Mouse (Mus musculus) forebrain, postnatal 0 days (tissue): ENCODE results near the gene Rab3gap2. TPM values are rescaled to one million over a fixed set of nuclear protein-coding genes. Genes with fewer than 3 reads are reported as not detected.

Experiments
- ATAC-seq: fragments of 200-750 bp; cut with Nextera tagmentation; 2 replicates; pipeline ENCODE4 v1.8.0; 2017; ENCODE audit warnings: mild to moderate bottlenecking, moderate library complexity
- DNase-seq: peaks from one replicate; pipeline ENCODE4 v3.0.0-alpha.2; 2015
- H3K27ac ChIP-seq: fragments of 300-500 bp; sonication (generic); 2 replicates; pipeline ENCODE4 v1.5.1; 2014; ENCODE audit warnings: low read depth, mild to moderate bottlenecking, antibody characterized with exemption, low read length, moderate library complexity, mixed read lengths
- H3K27me3 ChIP-seq: fragments of 300-500 bp; sonication (generic); 2 replicates; pipeline ENCODE4 v1.6.1; 2014; ENCODE audit warnings: mild to moderate bottlenecking, low read length, mixed read lengths; ENCODE audit not compliant: insufficient read depth
- H3K36me3 ChIP-seq: fragments of 300-500 bp; sonication (generic); 2 replicates; pipeline ENCODE4 v1.6.1; 2014; ENCODE audit warnings: mild to moderate bottlenecking, moderate library complexity; ENCODE audit not compliant: insufficient read depth
- H3K4me1 ChIP-seq: fragments of 300-500 bp; sonication (generic); 2 replicates; pipeline ENCODE4 v1.6.1; 2014; ENCODE audit warnings: antibody characterized with exemption; ENCODE audit not compliant: insufficient read depth
- H3K4me2 ChIP-seq: fragments of 300-500 bp; sonication (generic); 2 replicates; pipeline ENCODE4 v1.6.1; 2014; ENCODE audit warnings: low read depth, mild to moderate bottlenecking, moderate library complexity
- H3K4me3 ChIP-seq: fragments of 300-500 bp; sonication (generic); 2 replicates; pipeline ENCODE4 v1.5.1; 2014; ENCODE audit warnings: low read depth, low read length, mixed read lengths
- H3K9ac ChIP-seq: fragments of 300-500 bp; sonication (generic); 2 replicates; pipeline ENCODE4 v1.6.1; 2014; ENCODE audit warnings: mild to moderate bottlenecking
- H3K9me3 ChIP-seq: fragments of 300-500 bp; sonication (generic); 2 replicates; pipeline ENCODE4 v1.6.1; 2016; ENCODE audit warnings: low read length
- CTCF ChIP-seq: sonication (generic); IDR thresholded peaks from 2 replicates; pipeline ENCODE4 v1.5.1; 2016; ENCODE audit warnings: antibody characterized with exemption, control low read depth, low read depth
- WGBS: fragments of 180-500 bp; shearing (Covaris S2); extraction: QIAGEN DNeasy Blood & Tissue Kit; methylation state at CpG from one replicate; pipeline ENCODE4 v1.1.7; 2014; 5-methylcytosine and 5-hydroxymethylcytosine counted together
- polyA plus RNA-seq: library from polyadenylated mRNA; unstranded; fragments of >200 nt; fragmentation: Nextera tagmentation; extraction: Ambion mirVana; gene quantifications from 2 replicates; pipeline ENCODE4 v1.2.1, GENCODE M21; 2015
- total RNA-seq: library from RNA; depleted of rRNA; stranded (reverse); fragments of >200 nt; gene quantifications from 2 replicates; pipeline ENCODE4 v1.2.3, GENCODE M21; 2014

Gene Rab3gap2
- total and polyA plus RNA-seq, 2 experiments from 2014 or later, result 19.5 to 37.3 TPM

DNA sequence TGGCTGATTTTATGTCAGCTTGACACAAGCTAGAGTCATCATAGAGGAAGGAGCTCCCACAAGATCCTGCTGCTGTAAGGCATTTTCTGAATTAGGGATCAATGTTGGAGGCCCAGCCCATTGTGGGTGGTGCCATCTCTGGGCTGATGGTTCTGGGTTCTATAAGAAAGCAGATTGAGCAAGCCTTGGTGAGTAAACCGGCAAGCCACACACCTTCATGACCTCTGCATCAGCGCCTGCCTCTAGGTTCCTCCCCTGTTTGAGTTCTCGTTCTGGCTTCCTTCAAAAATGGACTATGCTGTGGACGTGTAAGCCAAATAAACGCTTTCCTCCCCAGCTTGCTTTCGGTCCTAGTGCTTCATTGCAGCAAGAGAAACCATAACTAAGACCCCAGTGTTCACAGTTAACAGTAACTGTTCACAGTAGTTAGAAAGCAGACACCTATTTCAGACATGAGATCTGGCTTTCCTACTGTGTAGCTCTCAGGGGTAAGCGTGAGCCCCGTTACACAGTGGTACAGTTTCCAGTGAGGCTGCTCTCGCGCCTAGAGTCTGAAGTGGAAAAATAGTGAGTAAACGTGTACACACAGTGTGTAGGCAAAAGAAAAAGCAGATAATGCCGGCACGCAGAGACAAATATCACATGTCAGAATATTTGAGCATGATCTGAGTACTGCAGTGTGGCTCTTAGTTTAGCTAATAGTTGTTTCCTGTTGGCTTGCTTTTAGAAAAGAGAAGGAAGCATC is 4.1 kb downstream of the Rab3gap2 start:
- DNase-seq (no peak), ATAC-seq (no peak)
- Histone ChIP-seq H3K27me3 (no peaks in the 10 kb centered on the region), H3K4me1 (peaks cover 11% of the 10 kb centered on the region), H3K36me3 (no peaks in the 10 kb centered on the region), H3K9me3 (no peaks in the 10 kb centered on the region), H3K4me3 (no peak overlapping the region), H3K4me2 (no peak overlapping the region), H3K27ac (no peak overlapping the region), H3K9ac (no peak overlapping the region)
- no peak for TF ChIP-seq CTCF
- 91% methylated on average over 13 of the region's 13 CpGs for WGBS

DNA sequence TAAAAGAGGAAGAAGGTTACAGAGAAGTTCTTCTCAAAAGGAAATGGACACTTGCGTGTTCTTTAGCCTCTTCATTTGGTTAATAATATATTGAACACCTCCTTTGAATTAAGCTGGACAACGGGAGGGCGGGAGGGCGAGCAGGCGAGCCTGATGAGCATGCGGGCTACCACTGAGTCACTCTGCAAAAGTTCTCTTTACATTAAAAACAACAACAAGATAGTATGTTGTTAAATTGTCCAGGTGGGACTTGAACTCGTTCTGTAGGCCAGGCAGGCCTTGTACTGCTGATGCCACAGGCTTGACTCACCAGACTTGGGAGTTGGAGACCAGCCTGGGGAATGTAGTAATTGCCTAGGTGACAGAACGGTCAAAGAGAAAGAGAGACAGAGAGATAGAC is 4.8 kb downstream of the Rab3gap2 start:
- WGBS, result 88% methylated on average over 8 of the region's 8 CpGs
- no peak overlapping the region for H3K27ac ChIP-seq
- no peak overlapping the region for H3K9ac ChIP-seq
- ATAC-seq, result no peak
- no peak overlapping the region for H3K4me2 ChIP-seq
- no peak for DNase-seq
- H3K4me1 ChIP-seq, result peaks cover 11% of the 10 kb centered on the region
- TF ChIP-seq CTCF, result no peak
- H3K9me3 ChIP-seq, result no peaks in the 10 kb centered on the region
- H3K4me3 ChIP-seq, result no peak overlapping the region
- no peaks in the 10 kb centered on the region for H3K36me3 ChIP-seq
- no peaks in the 10 kb centered on the region for H3K27me3 ChIP-seq

DNA sequence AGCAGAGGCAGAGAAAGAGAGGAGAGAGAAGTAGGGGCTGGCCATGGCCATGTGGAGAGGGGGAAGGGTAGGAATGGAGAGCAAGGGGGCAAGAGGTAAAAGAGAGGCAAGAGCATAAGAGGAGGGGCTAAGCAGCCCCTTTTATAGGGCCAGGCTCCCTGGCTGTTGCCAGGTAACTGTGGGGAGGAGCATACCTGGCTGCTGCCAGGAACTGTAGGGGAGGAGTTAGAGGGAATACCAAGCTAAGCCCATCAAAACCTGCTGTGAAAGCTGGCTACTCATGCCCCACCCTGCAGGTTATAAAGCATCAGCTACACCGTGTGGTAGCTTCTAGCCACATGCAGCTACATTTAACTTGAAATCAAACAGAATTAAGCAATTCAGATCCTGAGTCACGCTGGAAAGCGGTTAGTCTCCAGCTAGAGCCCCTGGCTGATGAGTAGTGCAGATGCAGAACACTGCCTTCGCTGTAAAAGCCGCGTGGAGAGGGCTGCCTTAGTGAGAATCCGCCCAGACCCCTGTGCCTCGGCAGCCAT is 5.8 kb downstream of the Rab3gap2 start:
- no peak for TF ChIP-seq CTCF
- peak; percentile 8 for DNase-seq
- WGBS, result 38% methylated on average over 8 of the region's 8 CpGs
- no peaks in the 10 kb centered on the region for H3K9me3 ChIP-seq
- 0 out of 2 replicates have a peak, but pooled peaks cover under 1% of the 10 kb centered on the region for H3K36me3 ChIP-seq
- H3K9ac ChIP-seq, result no peak overlapping the region
- H3K27me3 ChIP-seq, result no peaks in the 10 kb centered on the region
- H3K4me1 ChIP-seq, result peaks cover 8% of the 10 kb centered on the region
- no peak overlapping the region for H3K4me3 ChIP-seq
- no peak overlapping the region for H3K4me2 ChIP-seq
- ATAC-seq, result peak; percentile 50; the same call in 1 of the 2 replicates
- H3K27ac ChIP-seq, result no peak overlapping the region

DNA sequence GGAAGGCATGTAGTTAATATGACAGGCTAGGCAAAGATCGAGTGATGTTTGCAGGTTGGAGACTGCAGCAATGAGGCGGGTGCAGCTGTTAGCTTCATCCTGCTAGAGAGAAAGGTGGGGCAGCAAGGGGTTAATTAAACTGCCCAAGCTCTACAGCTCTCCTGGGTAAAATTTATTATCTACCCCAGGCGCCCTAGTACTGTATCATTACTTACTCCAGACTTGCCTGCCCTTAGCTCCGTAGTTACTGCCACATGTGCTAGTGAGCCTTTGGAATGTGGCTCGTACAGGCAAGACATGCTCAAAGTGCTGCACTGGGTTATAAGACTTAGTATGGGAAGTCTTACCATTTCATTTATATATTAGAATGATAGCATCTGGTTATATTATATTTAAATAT is 12.4 kb downstream of the Rab3gap2 start:
- H3K4me1 ChIP-seq, result no peaks in the 10 kb centered on the region
- peaks cover 8% of the 10 kb centered on the region; the same call in 1 of the 2 replicates for H3K36me3 ChIP-seq
- H3K4me2 ChIP-seq, result no peak overlapping the region
- H3K4me3 ChIP-seq, result no peak overlapping the region
- ATAC-seq, result no peak
- TF ChIP-seq CTCF, result no peak
- H3K27me3 ChIP-seq, result no peaks in the 10 kb centered on the region
- WGBS, result 82% methylated on average over 5 of the region's 5 CpGs
- H3K27ac ChIP-seq, result no peak overlapping the region
- no peaks in the 10 kb centered on the region for H3K9me3 ChIP-seq
- no peak for DNase-seq
- H3K9ac ChIP-seq, result no peak overlapping the region

DNA sequence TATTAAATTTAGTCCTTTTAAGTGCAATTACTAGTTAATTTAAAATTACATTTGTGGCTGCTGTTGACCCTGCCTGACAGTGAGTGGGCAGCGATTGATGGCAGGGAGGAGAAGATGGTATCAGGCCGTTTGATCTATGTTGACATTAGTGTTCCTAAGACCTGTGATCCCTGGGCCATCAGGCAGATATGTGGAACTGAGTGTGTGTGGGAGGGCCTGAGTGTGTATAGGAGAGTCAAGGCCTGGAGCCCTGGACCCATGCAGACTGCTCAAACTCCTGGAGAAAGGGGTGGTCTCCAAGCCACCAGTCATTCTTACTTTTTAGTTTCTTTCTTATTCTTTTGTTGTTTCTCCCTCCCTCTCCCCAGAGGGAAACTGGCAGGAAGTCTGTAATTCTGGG is 12.8 kb downstream of the Rab3gap2 start:
- Histone ChIP-seq H3K27me3 (no peaks in the 10 kb centered on the region), H3K4me1 (no peaks in the 10 kb centered on the region), H3K4me2 (no peak overlapping the region), H3K27ac (no peak overlapping the region), H3K4me3 (no peak overlapping the region), H3K9ac (no peak overlapping the region), H3K36me3 (peaks cover 8% of the 10 kb centered on the region; the same call in 1 of the 2 replicates), H3K9me3 (no peaks in the 10 kb centered on the region)
- ATAC-seq (no peak), DNase-seq (no peak)
- WGBS, result 91% methylated on average over 2 of the region's 2 CpGs
- no peak for TF ChIP-seq CTCF

DNA sequence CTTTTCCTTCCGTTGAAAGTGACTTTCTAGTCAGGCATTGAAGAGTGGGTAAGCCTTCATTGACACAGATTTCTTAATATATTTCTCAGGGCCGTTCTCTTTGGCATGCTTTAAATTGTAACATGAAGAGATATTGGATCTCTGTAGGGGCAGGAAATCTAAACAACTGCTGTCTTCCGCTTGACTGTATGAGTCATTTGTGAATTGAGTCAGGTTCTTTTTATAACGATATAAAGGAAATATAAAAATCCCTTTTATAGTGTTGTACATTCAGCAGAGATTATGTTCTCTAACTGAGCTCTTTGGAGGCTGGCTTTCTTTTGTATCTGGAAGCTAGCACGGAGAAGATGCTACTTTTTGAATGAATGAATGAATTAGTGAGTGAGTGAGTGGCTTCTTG is 14.0 kb downstream of the Rab3gap2 start:
- WGBS, result 68% methylated on average over 5 of the region's 5 CpGs
- no peak overlapping the region for H3K4me2 ChIP-seq
- H3K27ac ChIP-seq, result no peak overlapping the region
- no peak for DNase-seq
- no peak overlapping the region for H3K4me3 ChIP-seq
- no peaks in the 10 kb centered on the region for H3K9me3 ChIP-seq
- H3K4me1 ChIP-seq, result no peaks in the 10 kb centered on the region
- no peak overlapping the region for H3K9ac ChIP-seq
- peaks cover 17% of the 10 kb centered on the region; the same call in 1 of the 2 replicates for H3K36me3 ChIP-seq
- no peak for ATAC-seq
- no peaks in the 10 kb centered on the region for H3K27me3 ChIP-seq
- no peak for TF ChIP-seq CTCF

DNA sequence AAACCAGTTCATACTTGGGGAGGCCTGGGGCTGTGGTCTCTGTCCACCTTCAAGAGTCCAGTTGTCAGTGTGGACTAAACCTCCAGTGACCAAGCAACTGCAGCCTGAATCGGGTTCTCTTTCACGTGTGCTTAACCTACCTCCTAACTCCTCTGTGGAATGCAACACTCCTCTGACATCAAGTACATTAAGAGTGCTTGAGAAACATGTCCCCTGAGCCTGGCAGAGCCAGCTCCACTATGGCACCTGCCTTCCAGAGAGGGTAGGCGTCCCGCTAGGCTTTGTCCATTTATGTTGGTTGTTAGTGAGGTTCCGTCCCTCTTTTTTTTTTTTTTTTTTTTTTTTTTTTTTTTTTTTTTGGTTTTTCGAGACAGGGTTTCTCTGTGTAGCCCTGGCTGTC is 23.0 kb downstream of the Rab3gap2 start:
- TF ChIP-seq CTCF, result no peak
- WGBS, result 90% methylated on average over 6 of the region's 6 CpGs

More for the DNA sequence above, 23.0 kb downstream of the Rab3gap2 start:
- H3K9ac ChIP-seq, result no peak overlapping the region
- no peaks in the 10 kb centered on the region for H3K4me1 ChIP-seq
- ATAC-seq (no peak), DNase-seq (no peak)
- no peaks in the 10 kb centered on the region for H3K9me3 ChIP-seq
- H3K27me3 ChIP-seq, result no peaks in the 10 kb centered on the region
- H3K36me3 ChIP-seq, result peaks cover 35% of the 10 kb centered on the region; the same call in 1 of the 2 replicates
- H3K4me3 ChIP-seq, result no peak overlapping the region
- H3K4me2 ChIP-seq, result no peak overlapping the region
- no peak overlapping the region for H3K27ac ChIP-seq
